Mouse (Mus musculus) brain, embryonic 14.5 days (tissue): Measurements from ENCODE around the gene Ppp3ca.

Experiments used
- CTCF ChIP-seq: fragments of 200-500 bp; IDR thresholded peaks from 2 replicates; pipeline ENCODE4 v1.5.1; 2012; ENCODE audit warnings: inconsistent platforms, mild to moderate bottlenecking, moderate library complexity, borderline replicate concordance; ENCODE audit not compliant: insufficient read depth, insufficient read length; ENCODE audit errors: extremely low read depth
- POLR2A ChIP-seq: fragments of 200-500 bp; IDR thresholded peaks from 2 replicates; pipeline ENCODE4 v1.6.1; 2012; ENCODE audit warnings: mild to moderate bottlenecking, inconsistent platforms, borderline replicate concordance; ENCODE audit not compliant: poor library complexity, insufficient read depth, insufficient read length, severe bottlenecking; ENCODE audit errors: extremely low read depth

DNA sequence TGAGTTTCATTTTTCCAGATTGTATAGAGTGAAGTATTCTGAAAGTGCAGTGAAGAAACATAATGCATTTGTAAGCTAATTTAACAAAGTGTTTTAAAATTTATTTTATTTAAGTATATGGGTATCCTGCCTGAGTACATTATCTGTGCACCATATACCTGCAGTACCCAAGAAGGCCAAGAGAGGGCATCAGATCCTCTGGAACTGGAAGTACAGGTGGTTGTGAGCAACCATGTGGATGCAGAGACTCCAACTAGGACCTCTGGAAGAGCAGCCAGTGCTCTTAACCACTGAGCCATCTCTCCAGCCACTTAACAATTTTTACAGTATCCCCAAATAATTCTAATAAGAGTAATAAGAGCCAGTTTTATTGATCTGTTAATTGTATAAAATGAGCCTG is 225.6 kb downstream of the Ppp3ca start:
- TF ChIP-seq CTCF (peak; percentile 29; the same call in 1 of the 2 replicates), POLR2A (no peak)
